8 mouse cellular contexts compared by ENCODE assay signal in the genomic region with DNA sequence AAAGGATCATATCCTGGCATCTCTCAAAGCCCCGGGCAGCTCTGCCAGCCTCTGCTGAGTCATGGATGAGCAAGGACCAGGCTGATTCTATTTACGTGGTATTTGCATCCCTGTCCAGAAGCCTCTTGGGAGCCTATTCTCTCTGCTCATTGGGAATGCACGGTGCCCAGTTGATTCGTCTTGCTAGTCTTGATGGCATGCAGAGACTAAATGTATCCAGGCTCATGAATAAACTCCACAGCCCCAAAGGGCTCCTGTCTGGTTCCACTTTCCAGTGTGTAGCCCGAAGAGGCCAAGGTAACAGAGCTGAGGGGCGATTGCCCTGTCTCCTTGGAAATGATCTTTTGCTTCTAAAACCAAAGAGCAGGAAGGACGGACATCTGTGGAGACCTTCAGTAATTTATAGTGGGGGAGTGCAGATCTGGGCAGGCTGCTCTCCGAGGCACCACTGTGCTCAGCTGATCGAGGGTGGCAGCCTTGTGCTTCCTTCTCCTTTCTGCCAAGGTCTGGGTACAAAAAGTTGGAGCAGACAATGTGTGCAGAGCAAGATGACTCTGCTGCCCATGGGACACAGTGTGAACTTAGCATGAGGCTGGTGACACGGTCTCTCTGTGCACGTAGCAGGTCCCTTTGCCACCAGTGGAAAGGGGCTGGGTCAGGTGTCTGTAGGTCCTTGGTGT.
DNase-seq lines count a peak whose midpoint lies in the region; ATAC-seq and TF ChIP-seq lines count a peak whose summit lies in the region.

No protein-coding gene starts in this region.

- H3K9ac ChIP-seq in lung, embryonic 14.5 days, result no peak overlapping the region

- H3K27me3 ChIP-seq in lung, embryonic 14.5 days (ENCODE audit: insufficient read depth, low read length), result no peaks in the 10 kb centered on the region

- H3K4me3 ChIP-seq in lung, embryonic 14.5 days (ENCODE audit: low read depth, low read length), result no peak overlapping the region

- no peak for TF ChIP-seq CTCF in lung, embryonic 14.5 days (IDR thresholded peaks at IDR 0.05; ENCODE audit: low read depth)

- intact Hi-C loops in left cerebral cortex, postnatal 36 days (cut with DNase I), result no loop called here

- peak overlapping the region; percentile 71; the same call in 1 of the 2 replicates for H3K4me2 ChIP-seq in lung, embryonic 14.5 days

- peak overlapping the region; percentile 85; the same call in 1 of the 2 replicates for H3K27ac ChIP-seq in lung, embryonic 14.5 days (ENCODE audit: low read depth)

- no peaks in the 10 kb centered on the region for H3K36me3 ChIP-seq in lung, embryonic 14.5 days (ENCODE audit: insufficient read depth)

- DNase-seq in lung, embryonic 14.5 days, result no peak
- DNase-seq in lung, postnatal 10 days, result no peak
- DNase-seq in cerebellum, adult 9-11 months, result peak; percentile 55
- DNase-seq in left cerebral cortex, postnatal 36 days (ENCODE audit: low spot score in 2 of 2), result peak; percentile 60 to 61
- DNase-seq in right cerebral cortex, postnatal 10 days (ENCODE audit: low spot score in 2 of 2), result peak; percentile 46 to 61
- no peak for DNase-seq in kidney, adult 18-20 months
- no peak for DNase-seq in spleen, postnatal 14 days (ENCODE audit: low spot score in 2 of 2)

- H3K9me3 ChIP-seq in lung, embryonic 14.5 days (ENCODE audit: low read depth, low read length), result no peaks in the 10 kb centered on the region

- 80% methylated on average over 11 of the region's 11 CpGs for WGBS in lung, embryonic 14.5 days

- no peak for ATAC-seq in lung, embryonic 14.5 days (ENCODE audit: insufficient read depth)
- peak; percentile 17; the same call in 1 of the 2 replicates for ATAC-seq in granulocyte monocyte progenitor cell, adult 5-6 weeks (replicated peaks; ENCODE audit: poor library complexity, severe bottlenecking)

- H3K4me1 ChIP-seq in lung, embryonic 14.5 days (ENCODE audit: insufficient read depth), result peaks cover 11% of the 10 kb centered on the region

Comparison
In these comparisons a context has a peak if more than half of its experiments do, and no peak if none do; other contexts are left out.
1. DNase-seq: peak in cerebellum, adult 9-11 months (single experiment), left cerebral cortex, postnatal 36 days (2 of 2) and right cerebral cortex, postnatal 10 days (2 of 2); none in lung, embryonic 14.5 days (single experiment), lung, postnatal 10 days (single experiment), kidney, adult 18-20 months (single experiment) and spleen, postnatal 14 days (0 of 2).